ENCODE assay signal across 12 mouse cellular contexts in the genomic region with DNA sequence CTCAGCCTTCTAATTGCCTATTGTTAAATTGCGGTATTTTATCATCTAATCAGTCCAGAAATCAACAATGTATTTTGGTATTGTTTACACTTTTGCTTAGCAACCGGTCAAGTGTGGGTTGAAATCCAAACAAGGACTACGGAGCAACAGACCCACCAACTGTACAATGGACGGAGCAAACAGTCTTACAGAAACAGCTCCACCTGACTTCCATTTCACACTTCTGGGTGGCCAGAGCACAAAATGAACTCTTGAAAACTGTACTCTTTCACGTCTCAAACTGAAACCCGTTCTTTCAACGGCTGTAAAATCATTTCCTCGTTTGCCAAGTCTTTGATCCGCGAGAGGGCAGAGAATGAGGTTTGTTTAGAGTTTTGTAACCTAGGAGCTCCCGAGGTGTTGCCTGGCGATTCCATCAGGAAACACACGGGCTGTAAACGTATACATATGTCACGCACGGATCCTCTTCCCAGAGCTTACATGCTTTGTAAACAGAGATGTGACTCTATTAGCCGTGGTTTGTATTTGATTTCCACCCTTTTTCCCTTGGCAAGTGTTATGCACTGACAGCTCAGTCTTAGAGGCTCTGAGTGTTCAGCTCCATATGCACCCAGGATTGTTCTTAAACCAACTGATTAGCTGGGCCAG.
DNase-seq lines count a peak whose midpoint lies in the region; ATAC-seq lines count a peak whose summit lies in the region.
"Had no signal": no experiment of that assay in that cellular context is flagged by ENCODE, and none has a peak within 500 bp of the region (broad histone marks: within the 10 kb centered on the region; RNA-seq: fewer than 3 reads in every experiment).

No protein-coding gene starts in this region.

- no peak for DNase-seq in hindbrain, embryonic 11.5 days (ENCODE audit: low spot score)
- DNase-seq in CD4-positive helper T cell, adult 2 months (ENCODE audit: low read depth, low spot score), result peak; percentile 43
- DNase-seq in forelimb bud, embryonic 11.5 days (ENCODE audit: low read depth, low spot score), result peak; percentile 30
- no peak for DNase-seq in cerebellum, adult 18-20 months
- DNase-seq in adrenal gland, adult 18-20 months (ENCODE audit: low spot score in 2 of 2), result no peak
- DNase-seq in layer of hippocampus, postnatal 14 days (ENCODE audit: low spot score in 2 of 2), result no peak
- DNase-seq: right cerebral cortex, adult 18-20 months; thymus, adult 18-20 months had no signal

- H3K27me3 ChIP-seq in hindbrain, embryonic 13.5 days, result no peaks in the 10 kb centered on the region
- H3K27me3 ChIP-seq in hindbrain, embryonic 11.5 days (ENCODE audit: control insufficient read depth, insufficient read depth, low read length), result no peaks in the 10 kb centered on the region
- H3K27me3 ChIP-seq in limb, embryonic 15.5 days, result 0 out of 2 replicates have a peak, but pooled peaks cover 4% of the 10 kb centered on the region

- peak overlapping the region; percentile 5; the same call in 1 of the 2 replicates for H3K27ac ChIP-seq in hindbrain, embryonic 13.5 days
- H3K27ac ChIP-seq in hindbrain, embryonic 11.5 days (ENCODE audit: low read depth, low read length), result no peak overlapping the region
- H3K27ac ChIP-seq in limb, embryonic 15.5 days, result no peak overlapping the region
- H3K27ac ChIP-seq: embryonic facial prominence, embryonic 12.5 days had no signal

- no peak overlapping the region for H3K4me3 ChIP-seq in hindbrain, embryonic 13.5 days
- H3K4me3 ChIP-seq in hindbrain, embryonic 11.5 days (ENCODE audit: low read depth, low read length), result no peak overlapping the region
- H3K4me3 ChIP-seq in limb, embryonic 15.5 days, result no peak overlapping the region
- H3K4me3 ChIP-seq: embryonic facial prominence, embryonic 12.5 days; myocyte had no signal

- H3K9me3 ChIP-seq in hindbrain, embryonic 13.5 days, result no peaks in the 10 kb centered on the region
- no peaks in the 10 kb centered on the region for H3K9me3 ChIP-seq in hindbrain, embryonic 11.5 days (ENCODE audit: control insufficient read depth, low read length)
- H3K9me3 ChIP-seq in limb, embryonic 15.5 days, result no peaks in the 10 kb centered on the region
- H3K9me3 ChIP-seq: embryonic facial prominence, embryonic 12.5 days had no signal

- no peaks in the 10 kb centered on the region for H3K36me3 ChIP-seq in hindbrain, embryonic 13.5 days
- H3K36me3 ChIP-seq in hindbrain, embryonic 11.5 days (ENCODE audit: control insufficient read depth, insufficient read depth, low read length), result no peaks in the 10 kb centered on the region
- H3K36me3 ChIP-seq in limb, embryonic 15.5 days, result no peaks in the 10 kb centered on the region
- H3K36me3 ChIP-seq: embryonic facial prominence, embryonic 12.5 days had no signal

- H3K9ac ChIP-seq in hindbrain, embryonic 13.5 days, result no peak overlapping the region
- no peak overlapping the region for H3K9ac ChIP-seq in hindbrain, embryonic 11.5 days (ENCODE audit: low read depth, low read length)
- no peak overlapping the region for H3K9ac ChIP-seq in limb, embryonic 15.5 days
- H3K9ac ChIP-seq: embryonic facial prominence, embryonic 12.5 days had no signal

- ATAC-seq in hindbrain, embryonic 13.5 days (ENCODE audit: low FRiP score), result no peak
- no peak for ATAC-seq in hindbrain, embryonic 11.5 days (ENCODE audit: low FRiP score)
- ATAC-seq in limb, embryonic 15.5 days (ENCODE audit: insufficient number of reproducible peaks, low FRiP score, low TSS enrichment, low read depth), result no peak

- WGBS in hindbrain, embryonic 13.5 days, result 68% methylated on average over 17 of the region's 17 CpGs
- 78% methylated on average over 17 of the region's 17 CpGs for WGBS in hindbrain, embryonic 11.5 days
- WGBS in limb, embryonic 15.5 days, result 28% methylated on average over 17 of the region's 17 CpGs

- H3K4me2 ChIP-seq in hindbrain, embryonic 13.5 days, result no peak overlapping the region
- no peak overlapping the region for H3K4me2 ChIP-seq in hindbrain, embryonic 11.5 days (replicated peaks; ENCODE audit: low read depth, low read length)
- peak overlapping the region; percentile 26; the same call in 1 of the 2 replicates for H3K4me2 ChIP-seq in limb, embryonic 15.5 days
- H3K4me2 ChIP-seq: embryonic facial prominence, embryonic 12.5 days had no signal

- H3K4me1 ChIP-seq in hindbrain, embryonic 13.5 days (replicated peaks), result no peaks in the 10 kb centered on the region
- H3K4me1 ChIP-seq in hindbrain, embryonic 11.5 days (replicated peaks; ENCODE audit: control insufficient read depth, insufficient read depth, low read length), result no peaks in the 10 kb centered on the region
- 0 out of 2 replicates have a peak, but pooled peaks cover 4% of the 10 kb centered on the region for H3K4me1 ChIP-seq in limb, embryonic 15.5 days
- H3K4me1 ChIP-seq: embryonic facial prominence, embryonic 12.5 days had no signal

Comparison
In these comparisons a context has a peak if more than half of its experiments do, and no peak if none do; other contexts are left out.
1. DNase-seq: peak in CD4-positive helper T cell, adult 2 months (single experiment) and forelimb bud, embryonic 11.5 days (single experiment); none in hindbrain, embryonic 11.5 days (single experiment), cerebellum, adult 18-20 months (0 of 2), adrenal gland, adult 18-20 months (0 of 2) and layer of hippocampus, postnatal 14 days (0 of 2).